Mouse (Mus musculus): ENCODE results near the gene Abhd4. TPM values are rescaled to one million over a fixed set of nuclear protein-coding genes. Genes with fewer than 3 reads are reported as not detected.
"Not testable (repeated sequence)": the region's sequence is repeated elsewhere in the genome, so short reads cannot be mapped to it uniquely, and the experiment has no call there.

Abhd4 gene
- polyA plus RNA-seq, 1 experiment from 2014 or later = 61.7 TPM

DNA sequence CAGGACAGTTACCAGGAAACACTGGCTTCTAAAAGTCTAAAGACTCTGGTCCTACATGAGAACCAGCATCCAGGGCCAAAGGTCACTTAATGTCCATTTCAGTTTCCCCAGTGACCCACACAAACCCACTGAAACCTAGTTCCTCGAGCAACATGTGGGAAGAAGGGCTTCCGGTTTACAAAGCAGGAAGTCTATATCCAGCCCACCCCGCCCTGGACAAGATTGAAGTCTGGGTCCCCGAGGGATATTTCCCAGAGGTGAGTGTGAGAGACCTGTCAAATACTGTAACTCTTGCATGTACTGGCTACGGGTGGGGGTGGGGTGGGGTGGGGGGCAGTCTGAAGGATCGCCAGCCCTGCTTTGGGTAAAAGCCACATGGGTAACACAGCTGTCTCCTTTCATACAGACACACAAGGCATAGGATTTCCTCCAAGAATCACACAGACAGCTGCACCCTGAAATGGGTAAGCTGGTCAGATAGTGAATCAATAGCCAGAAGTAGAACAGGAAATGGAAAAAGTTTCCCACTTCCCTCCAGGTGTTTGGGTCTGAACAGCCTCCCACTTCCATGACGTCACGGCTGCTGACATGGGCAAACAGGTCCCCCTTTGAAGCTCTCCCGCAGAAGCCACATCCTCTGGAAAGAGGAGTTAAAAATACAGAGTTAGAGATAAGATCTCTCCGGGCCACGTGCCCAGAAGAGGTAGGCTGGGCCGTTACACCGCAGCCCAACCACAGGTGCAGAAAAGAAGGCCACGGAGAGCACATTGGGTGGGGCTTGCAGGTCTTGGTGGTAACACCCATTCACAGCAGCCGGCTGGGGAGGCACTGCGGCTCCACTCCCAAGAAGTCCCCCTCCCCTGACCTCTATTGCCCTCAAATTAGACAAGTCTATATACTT, 26.8 kb upstream of the Abhd4 start:
- DNase-seq (ENCODE audit: low spot score) (no peak), ATAC-seq (peak; percentile 5; the same call in 1 of the 2 replicates)
- WGBS = 58% methylated on average over 16 of the region's 16 CpGs
- Histone ChIP-seq H3K4me3 (ENCODE audit: low read depth, low read length) (no peak overlapping the region), H3K9me3 (replicated peaks; ENCODE audit: control insufficient read depth, low read length) (no peaks in the 10 kb centered on the region), H3K4me1 (ENCODE audit: control insufficient read depth, insufficient read depth, low read length) (peaks cover 13% of the 10 kb centered on the region), H3K27me3 (replicated peaks; ENCODE audit: control insufficient read depth, insufficient read depth, low read length) (no peaks in the 10 kb centered on the region), H3K36me3 (ENCODE audit: control insufficient read depth, insufficient read depth, low read length) (no peaks in the 10 kb centered on the region), H3K9ac (ENCODE audit: low read length) (no peak overlapping the region), H3K4me2 (ENCODE audit: low read length) (no peak overlapping the region), H3K27ac (ENCODE audit: low read depth, low read length) (no peak overlapping the region)

DNA sequence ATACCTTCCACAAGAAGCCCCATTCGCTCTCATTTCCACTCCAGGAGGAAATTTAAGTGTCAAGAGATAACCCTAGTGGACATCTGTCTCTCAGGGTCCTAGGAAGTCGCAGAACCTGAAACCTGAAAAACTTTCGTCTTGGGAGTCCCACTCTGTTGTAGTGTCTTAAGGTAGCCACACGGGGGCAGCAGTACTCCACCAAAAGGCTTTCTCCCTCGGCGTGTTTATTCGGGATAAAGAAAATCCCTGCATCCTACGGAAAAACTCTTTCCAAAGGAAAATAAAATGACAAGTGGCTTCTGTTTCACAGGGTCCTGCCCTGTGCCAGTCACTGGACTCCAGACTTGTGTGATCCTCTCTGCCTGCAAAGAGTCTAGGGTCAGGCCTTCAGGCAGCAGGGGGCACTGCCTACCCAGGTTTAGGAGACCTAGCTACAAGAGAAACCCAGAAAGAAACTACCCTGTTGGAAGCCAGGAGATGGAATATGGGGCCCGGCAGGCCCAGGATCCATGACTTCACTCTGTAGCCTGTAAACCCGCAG, 26.0 kb upstream of the Abhd4 start:
- H3K9ac ChIP-seq (ENCODE audit: low read length) = peak overlapping the region; percentile 68
- no peaks in the 10 kb centered on the region for H3K9me3 ChIP-seq (replicated peaks; ENCODE audit: control insufficient read depth, low read length)
- H3K36me3 ChIP-seq (ENCODE audit: control insufficient read depth, insufficient read depth, low read length) = no peaks in the 10 kb centered on the region
- H3K4me1 ChIP-seq (ENCODE audit: control insufficient read depth, insufficient read depth, low read length) = peaks cover 14% of the 10 kb centered on the region
- no peaks in the 10 kb centered on the region for H3K27me3 ChIP-seq (replicated peaks; ENCODE audit: control insufficient read depth, insufficient read depth, low read length)
- peak overlapping the region; percentile 75 for H3K27ac ChIP-seq (ENCODE audit: low read depth, low read length)
- peak; percentile 84 for DNase-seq (ENCODE audit: low spot score)
- H3K4me3 ChIP-seq (ENCODE audit: low read depth, low read length) = peak overlapping the region; percentile 24
- under 1% methylated on average over 10 of the region's 10 CpGs for WGBS
- peak; percentile 73 for ATAC-seq
- peak overlapping the region; percentile 62 for H3K4me2 ChIP-seq (ENCODE audit: low read length)

DNA sequence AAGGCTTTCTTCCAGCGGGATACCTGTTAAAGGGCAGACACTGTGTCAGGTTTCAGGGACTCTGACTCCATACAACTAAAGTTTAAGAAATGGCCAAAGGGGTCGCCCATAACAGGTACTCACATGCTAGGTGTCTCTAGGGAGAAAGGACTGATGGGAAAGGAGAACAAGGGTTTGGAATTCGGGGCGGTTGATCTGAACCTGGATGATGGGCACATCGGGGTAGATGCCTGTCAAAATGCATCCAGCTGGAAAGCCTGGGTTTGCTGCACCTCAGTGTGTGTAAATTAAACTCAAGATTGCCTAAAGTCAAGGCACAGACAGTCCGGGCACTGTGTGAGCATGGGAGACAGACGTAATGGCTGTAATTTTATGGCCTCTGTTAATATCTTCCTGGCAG, 25.5 kb upstream of the Abhd4 start:
- Histone ChIP-seq H3K27me3 (replicated peaks; ENCODE audit: control insufficient read depth, insufficient read depth, low read length) (no peaks in the 10 kb centered on the region), H3K9ac (ENCODE audit: low read length) (peak overlapping the region; percentile 68), H3K4me2 (ENCODE audit: low read length) (peak overlapping the region; percentile 62), H3K4me3 (ENCODE audit: low read depth, low read length) (peak overlapping the region; percentile 24), H3K9me3 (replicated peaks; ENCODE audit: control insufficient read depth, low read length) (no peaks in the 10 kb centered on the region), H3K27ac (ENCODE audit: low read depth, low read length) (peak overlapping the region; percentile 75), H3K36me3 (ENCODE audit: control insufficient read depth, insufficient read depth, low read length) (no peaks in the 10 kb centered on the region), H3K4me1 (ENCODE audit: control insufficient read depth, insufficient read depth, low read length) (peaks cover 14% of the 10 kb centered on the region)
- ATAC-seq (peak; percentile 30), DNase-seq (ENCODE audit: low spot score) (no peak)
- WGBS = 6% methylated on average over 7 of the region's 7 CpGs

GRCm38 (mm10) chr14:54228933-54229713, 24.9 kb upstream of the Abhd4 start:
- WGBS = 7% methylated on average over 25 of the region's 25 CpGs
- peaks cover 14% of the 10 kb centered on the region for H3K4me1 ChIP-seq (ENCODE audit: control insufficient read depth, insufficient read depth, low read length)

DNA sequence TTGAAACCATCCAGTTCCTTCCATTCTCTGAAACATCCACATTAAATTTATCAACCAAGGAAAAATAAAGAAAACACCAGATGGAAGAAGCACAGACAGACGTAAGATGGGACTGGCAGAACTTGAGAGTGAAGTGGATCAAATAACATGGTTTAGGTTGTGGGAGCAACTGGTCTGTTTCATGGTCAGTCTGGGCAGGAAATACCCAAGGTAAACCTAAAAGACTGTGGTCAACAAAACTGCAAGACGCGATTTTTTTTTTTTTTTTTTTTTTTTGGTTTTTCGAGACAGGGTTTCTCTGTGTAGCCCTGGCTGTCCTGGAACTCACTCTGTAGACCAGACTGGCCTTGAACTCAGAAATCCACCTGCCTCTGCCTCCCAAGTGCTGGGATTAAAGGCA, 24.1 kb upstream of the Abhd4 start:
- peaks cover 14% of the 10 kb centered on the region for H3K4me1 ChIP-seq (ENCODE audit: control insufficient read depth, insufficient read depth, low read length)
- H3K4me2 ChIP-seq (ENCODE audit: low read length); H3K4me3 ChIP-seq (ENCODE audit: low read depth, low read length); H3K36me3 ChIP-seq (ENCODE audit: control insufficient read depth, insufficient read depth, low read length); ATAC-seq; H3K27ac ChIP-seq (ENCODE audit: low read depth, low read length); DNase-seq (ENCODE audit: low spot score); H3K9me3 ChIP-seq (replicated peaks; ENCODE audit: control insufficient read depth, low read length); H3K9ac ChIP-seq (ENCODE audit: low read length); H3K27me3 ChIP-seq (replicated peaks; ENCODE audit: control insufficient read depth, insufficient read depth, low read length): not testable (repeated sequence)
- WGBS = 83% methylated on average over 4 of the region's 4 CpGs

More at GRCm38 (mm10) chr14:54228933-54229713, 24.9 kb upstream of the Abhd4 start:
- ATAC-seq (peak; percentile 51), DNase-seq (ENCODE audit: low spot score) (peak; percentile 73)
- peak overlapping the region; percentile 62 for H3K4me2 ChIP-seq (ENCODE audit: low read length)
- H3K36me3 ChIP-seq (ENCODE audit: control insufficient read depth, insufficient read depth, low read length) = 0 out of 2 replicates have a peak, but pooled peaks cover 1% of the 10 kb centered on the region
- H3K27me3 ChIP-seq (replicated peaks; ENCODE audit: control insufficient read depth, insufficient read depth, low read length) = no peaks in the 10 kb centered on the region
- no peaks in the 10 kb centered on the region for H3K9me3 ChIP-seq (replicated peaks; ENCODE audit: control insufficient read depth, low read length)
- peak overlapping the region; percentile 68 for H3K9ac ChIP-seq (ENCODE audit: low read length)
- peak overlapping the region; percentile 75 for H3K27ac ChIP-seq (ENCODE audit: low read depth, low read length)
- peak overlapping the region; percentile 24 for H3K4me3 ChIP-seq (ENCODE audit: low read depth, low read length)

GRCm38 (mm10) chr14:54230638-54231150, 23.3 kb upstream of the Abhd4 start:
- Histone ChIP-seq H3K9ac (ENCODE audit: low read length) (no peak overlapping the region), H3K9me3 (replicated peaks; ENCODE audit: control insufficient read depth, low read length) (no peaks in the 10 kb centered on the region), H3K4me3 (ENCODE audit: low read depth, low read length) (no peak overlapping the region), H3K27ac (ENCODE audit: low read depth, low read length) (no peak overlapping the region), H3K4me2 (ENCODE audit: low read length) (no peak overlapping the region), H3K4me1 (ENCODE audit: control insufficient read depth, insufficient read depth, low read length) (peaks cover 14% of the 10 kb centered on the region), H3K36me3 (ENCODE audit: control insufficient read depth, insufficient read depth, low read length) (peaks cover 17% of the 10 kb centered on the region; the same call in 1 of the 2 replicates), H3K27me3 (replicated peaks; ENCODE audit: control insufficient read depth, insufficient read depth, low read length) (no peaks in the 10 kb centered on the region)
- WGBS = 85% methylated on average over 14 of the region's 14 CpGs
- ATAC-seq (no peak), DNase-seq (ENCODE audit: low spot score) (no peak)

DNA sequence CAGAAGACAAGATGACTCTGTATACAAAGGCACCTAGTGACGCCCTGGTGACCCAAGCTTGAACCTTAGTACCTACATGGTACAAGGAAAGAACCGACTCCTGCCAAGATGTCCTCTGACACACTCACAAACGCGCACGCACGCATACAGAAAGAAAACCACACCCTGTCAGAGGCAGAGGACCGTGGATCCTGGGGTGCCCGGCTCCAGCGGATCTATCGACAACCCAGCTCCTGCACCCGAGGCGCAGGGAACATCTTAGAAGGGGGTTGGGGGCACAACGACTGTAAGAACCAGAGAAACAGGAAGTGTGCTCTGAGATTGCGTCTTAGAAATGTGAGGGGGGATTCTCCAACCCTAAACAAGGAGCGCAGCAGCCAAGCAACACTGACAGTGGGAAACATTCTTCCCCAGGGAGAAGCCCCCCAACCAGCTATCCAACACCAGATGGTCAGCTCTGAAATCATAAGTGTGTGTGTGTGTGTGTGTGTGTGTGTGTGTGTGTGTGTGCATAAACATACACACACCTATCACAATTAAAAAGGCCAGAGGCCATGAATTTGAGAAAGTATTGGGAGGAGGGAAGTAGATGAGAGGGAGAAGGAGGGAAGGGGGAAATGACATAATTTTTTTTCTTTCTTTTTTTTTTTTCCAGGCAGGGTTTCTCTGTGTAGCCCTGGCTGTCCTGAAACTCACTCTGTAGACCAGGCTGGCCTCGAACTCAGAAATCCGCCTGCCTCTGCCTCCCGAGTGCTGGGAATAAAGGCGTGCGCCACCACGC, 22.6 kb upstream of the Abhd4 start:
- Histone ChIP-seq H3K9ac (ENCODE audit: low read length) (no peak overlapping the region), H3K4me3 (ENCODE audit: low read depth, low read length) (no peak overlapping the region), H3K4me2 (ENCODE audit: low read length) (no peak overlapping the region), H3K27me3 (replicated peaks; ENCODE audit: control insufficient read depth, insufficient read depth, low read length) (no peaks in the 10 kb centered on the region), H3K36me3 (ENCODE audit: control insufficient read depth, insufficient read depth, low read length) (peaks cover 19% of the 10 kb centered on the region; the same call in 1 of the 2 replicates), H3K27ac (ENCODE audit: low read depth, low read length) (no peak overlapping the region), H3K4me1 (ENCODE audit: control insufficient read depth, insufficient read depth, low read length) (peaks cover 14% of the 10 kb centered on the region), H3K9me3 (replicated peaks; ENCODE audit: control insufficient read depth, low read length) (no peaks in the 10 kb centered on the region)
- no peak for ATAC-seq
- no peak for DNase-seq (ENCODE audit: low spot score)
- WGBS = 89% methylated on average over 21 of the region's 21 CpGs

DNA sequence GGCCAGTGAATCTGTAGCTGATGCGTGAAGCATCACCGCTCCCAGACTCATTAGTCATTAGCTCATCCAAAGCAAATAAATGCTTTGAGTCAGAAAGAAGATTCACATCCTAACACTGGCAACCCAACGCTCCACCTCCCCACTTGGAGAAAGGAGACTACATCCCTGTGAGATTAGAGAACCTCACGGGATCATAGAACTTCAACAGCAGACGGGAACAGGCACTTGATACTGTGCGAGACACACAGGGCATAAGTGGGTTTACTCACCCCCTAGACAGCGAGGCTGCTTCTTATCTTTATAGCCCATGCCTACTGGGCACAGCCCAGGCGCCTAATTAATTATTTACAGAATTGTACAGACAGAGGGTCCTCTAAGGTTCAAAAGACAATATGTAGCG, 21.8 kb upstream of the Abhd4 start:
- WGBS = 46% methylated on average over 9 of the region's 9 CpGs
- Histone ChIP-seq H3K27me3 (replicated peaks; ENCODE audit: control insufficient read depth, insufficient read depth, low read length) (no peaks in the 10 kb centered on the region), H3K9me3 (replicated peaks; ENCODE audit: control insufficient read depth, low read length) (no peaks in the 10 kb centered on the region), H3K4me2 (ENCODE audit: low read length) (no peak overlapping the region), H3K27ac (ENCODE audit: low read depth, low read length) (no peak overlapping the region), H3K36me3 (ENCODE audit: control insufficient read depth, insufficient read depth, low read length) (peaks cover 19% of the 10 kb centered on the region; the same call in 1 of the 2 replicates), H3K4me3 (ENCODE audit: low read depth, low read length) (no peak overlapping the region), H3K4me1 (ENCODE audit: control insufficient read depth, insufficient read depth, low read length) (peaks cover 14% of the 10 kb centered on the region), H3K9ac (ENCODE audit: low read length) (no peak overlapping the region)
- ATAC-seq = no peak
- DNase-seq (ENCODE audit: low spot score) = no peak

All from forebrain, embryonic 14.5 days (tissue).